Mouse (Mus musculus): Measurements from ENCODE around the gene Kcnh6.
"Not testable (repeated sequence)": the region's sequence is repeated elsewhere in the genome, so short reads cannot be mapped to it uniquely, and the experiment has no call there.

Kcnh6 gene

DNA sequence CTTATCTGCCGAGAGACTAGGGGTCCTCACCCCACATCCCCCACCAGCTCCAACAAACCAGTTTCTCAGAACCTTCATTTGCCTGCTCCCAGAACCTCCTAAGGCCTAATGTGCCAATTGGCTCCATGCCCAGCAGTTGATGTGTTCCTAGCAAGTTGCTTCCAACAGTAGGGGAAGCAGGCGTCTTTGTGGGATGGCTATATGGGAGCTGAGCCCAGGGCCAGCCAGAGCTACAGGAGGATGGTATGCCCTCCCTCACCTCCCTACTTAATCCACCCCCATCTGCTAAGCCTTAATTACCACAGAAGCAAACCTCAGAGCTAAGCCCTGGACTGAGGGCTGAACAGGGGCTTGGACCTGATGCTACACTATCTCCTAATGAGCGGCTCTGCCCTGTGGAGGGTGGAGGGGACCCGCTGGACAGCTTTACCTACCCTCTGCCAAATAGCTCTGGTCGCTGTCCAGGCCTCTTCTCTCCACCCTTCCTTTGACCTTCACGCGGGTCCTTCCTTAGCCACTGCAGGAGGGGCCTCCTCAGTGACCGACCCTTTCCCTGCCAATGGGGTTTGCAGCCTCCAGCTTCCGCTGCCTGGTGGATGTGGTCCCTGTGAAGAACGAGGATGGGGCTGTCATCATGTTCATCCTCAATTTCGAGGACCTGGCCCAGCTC, 5.8 kb downstream of the Kcnh6 start:
- CTCF ChIA-PET, result interaction anchor here (0.5 to 0.7 kb wide), 2 partner anchors 8 to 1976 kb away, joined by 3 to 5 read pairs; no protein-coding TSS in a partner anchor

DNA sequence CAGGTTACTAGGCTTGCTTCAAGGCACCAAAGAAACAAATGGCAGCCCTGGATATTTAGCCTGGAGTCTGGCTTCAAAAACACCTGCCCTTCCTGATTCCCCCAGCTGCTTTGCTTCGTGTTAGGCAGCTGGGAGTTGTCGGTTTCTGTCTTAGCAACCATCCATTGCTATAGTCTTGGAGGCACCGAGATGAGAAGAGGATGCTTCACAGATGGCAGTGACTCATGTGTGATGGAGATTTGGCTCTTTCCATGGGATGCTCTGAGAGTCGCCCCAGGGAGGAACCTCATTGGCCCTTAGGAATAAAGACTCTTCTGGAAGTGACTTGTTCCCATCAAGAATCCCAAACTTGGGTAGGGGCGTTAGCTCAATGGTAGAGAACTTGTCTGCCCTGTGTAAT, 8.5 kb downstream of the Kcnh6 start:
- CTCF ChIA-PET, result interaction anchor here (0.5 kb wide), 1 partner anchor 344 kb away, joined by 3 read pairs; no protein-coding TSS in a partner anchor

DNA sequence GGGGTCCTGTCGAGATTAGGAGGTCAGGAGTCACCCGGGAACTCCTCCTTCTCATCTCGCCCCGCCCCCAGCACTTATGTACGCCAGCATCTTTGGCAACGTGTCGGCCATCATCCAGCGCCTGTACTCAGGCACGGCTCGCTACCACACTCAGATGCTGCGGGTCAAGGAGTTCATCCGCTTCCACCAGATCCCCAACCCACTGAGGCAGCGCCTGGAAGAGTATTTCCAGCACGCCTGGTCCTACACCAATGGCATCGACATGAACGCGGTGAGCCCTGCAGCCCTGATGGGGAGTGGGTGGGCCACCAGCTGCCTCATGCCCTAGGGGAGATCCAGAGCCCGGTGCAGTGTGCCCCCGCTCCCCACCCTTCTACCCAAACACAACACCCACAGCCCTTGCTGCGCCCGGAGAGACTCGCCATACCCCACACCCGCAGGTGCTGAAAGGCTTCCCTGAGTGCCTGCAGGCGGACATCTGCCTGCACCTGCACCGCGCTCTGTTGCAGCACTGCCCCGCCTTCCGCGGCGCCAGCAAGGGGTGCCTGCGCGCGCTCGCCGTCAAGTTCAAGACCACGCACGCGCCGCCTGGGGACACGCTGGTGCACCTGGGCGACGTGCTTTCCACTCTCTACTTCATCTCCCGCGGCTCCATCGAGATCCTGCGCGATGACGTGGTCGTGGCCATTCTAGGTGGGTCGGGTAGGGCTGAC, 12.3 kb downstream of the Kcnh6 start:
- CTCF ChIA-PET, result no interaction called here

DNA sequence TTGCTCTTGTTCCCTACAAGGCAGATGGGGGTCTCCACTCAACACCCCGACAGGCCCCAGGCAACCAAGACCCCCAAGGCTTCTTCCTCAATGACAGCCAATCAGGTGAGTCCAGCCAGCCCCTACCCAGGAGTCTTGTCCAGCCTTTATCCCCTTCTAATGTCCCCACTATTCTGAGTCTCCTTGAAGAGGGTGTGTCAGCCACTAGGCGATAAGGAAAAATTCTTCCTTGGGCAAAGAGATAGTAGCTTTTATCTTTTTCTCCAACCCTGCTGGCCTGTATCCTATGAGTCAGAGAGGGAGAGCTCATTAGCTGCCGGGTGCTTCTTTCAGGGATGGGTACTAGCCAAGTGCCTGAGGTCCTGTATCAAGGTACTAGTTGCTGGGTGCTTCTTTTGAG, 17.9 kb downstream of the Kcnh6 start:
- CTCF ChIA-PET, result no interaction called here

- CTCF ChIA-PET, result interaction anchor here (0.5 to 1.6 kb wide), 3 partner anchors 12 to 22 kb away, joined by 3 to 5 read pairs (median 4); no protein-coding TSS in a partner anchor
These were observed 18.7 kb downstream of the Kcnh6 start for GRCm38 (mm10) chr11:106026465-106027151.

DNA sequence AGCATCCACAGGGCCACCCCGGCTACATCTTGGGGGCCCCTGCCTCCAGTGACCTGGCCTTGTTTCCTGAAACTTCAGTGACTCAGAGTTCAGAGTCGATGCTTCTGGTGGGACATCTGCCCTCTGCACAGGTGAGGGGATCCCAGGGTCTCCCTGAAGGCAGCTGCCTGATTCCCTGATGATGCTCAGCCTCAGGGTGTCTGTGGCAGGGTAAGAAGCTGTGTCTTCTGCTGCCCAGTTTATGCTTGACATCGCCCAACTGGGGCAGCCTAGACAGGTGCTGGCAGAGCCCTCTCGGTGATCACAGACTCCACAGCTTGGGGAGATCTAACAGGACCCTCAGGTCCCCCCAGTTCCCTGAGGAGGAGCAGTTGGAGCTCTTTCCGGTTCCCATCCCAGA, 19.7 kb downstream of the Kcnh6 start:
- CTCF ChIA-PET, result interaction anchor here (1.6 kb wide), 1 partner anchor 11 kb away, joined by 5 read pairs; no protein-coding TSS in a partner anchor

DNA sequence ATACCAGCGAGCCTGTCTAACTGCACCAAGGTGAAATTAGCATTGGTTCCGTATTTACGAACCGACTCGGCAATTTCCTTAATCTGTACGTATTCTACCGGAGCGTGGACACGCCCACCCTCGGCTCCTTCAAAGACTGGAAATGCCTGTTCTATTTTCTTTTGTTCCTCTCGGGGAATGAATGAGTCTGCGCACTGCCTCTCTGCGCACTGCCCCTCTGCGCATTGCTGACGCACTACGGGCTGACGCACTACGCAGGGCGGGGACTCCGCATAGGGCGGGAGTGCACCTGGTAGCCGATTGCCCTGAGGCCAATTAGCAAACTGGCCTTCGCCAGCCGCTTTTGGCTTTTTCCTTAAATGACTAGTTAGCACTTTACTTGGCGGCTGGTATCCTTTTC, 24.1 kb downstream of the Kcnh6 start:
- CTCF ChIA-PET, result not testable (repeated sequence)

DNA sequence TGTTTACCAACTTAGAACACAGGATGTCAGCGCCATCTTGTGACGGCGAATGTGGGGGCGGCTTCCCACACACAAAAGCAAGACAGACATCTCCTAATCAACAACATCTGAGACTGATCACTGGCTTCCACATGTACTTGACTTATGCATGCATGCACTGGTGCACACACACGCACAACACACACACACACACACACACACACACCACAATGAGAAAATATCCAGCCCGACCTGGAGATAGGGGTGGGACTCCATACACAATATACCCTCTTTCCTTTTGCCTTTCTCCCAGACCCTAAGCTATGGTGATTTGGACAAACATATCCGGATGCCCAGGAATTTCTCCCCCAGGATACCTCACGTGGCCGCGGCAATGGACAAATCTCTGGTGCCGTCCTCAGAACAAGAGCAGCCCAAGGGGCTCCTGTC, 25.6 kb downstream of the Kcnh6 start:
- CTCF ChIA-PET, result interaction anchor here (0.7 kb wide), 1 partner anchor 43 kb away, joined by 3 read pairs; no protein-coding TSS in a partner anchor

DNA sequence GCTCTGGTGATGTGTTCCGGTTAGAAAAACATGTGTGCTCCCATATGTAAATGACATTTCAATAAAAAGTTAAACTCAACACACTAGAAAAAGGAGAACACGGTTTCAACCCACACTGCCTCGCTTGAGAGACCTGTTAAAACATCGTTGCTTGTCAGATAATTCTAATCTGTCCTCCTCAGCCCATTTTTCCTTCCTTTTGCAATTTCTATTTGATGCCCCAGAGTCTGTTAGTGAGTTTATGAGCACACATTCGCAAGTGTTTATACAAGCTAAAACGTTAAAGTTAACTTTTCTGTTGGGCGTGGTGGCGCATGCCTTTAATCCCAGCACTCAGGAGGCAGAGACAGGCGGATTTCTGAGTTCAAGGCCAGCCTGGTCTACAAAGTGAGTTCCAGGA, 27.1 kb downstream of the Kcnh6 start:
- CTCF ChIA-PET, result no interaction called here

DNA sequence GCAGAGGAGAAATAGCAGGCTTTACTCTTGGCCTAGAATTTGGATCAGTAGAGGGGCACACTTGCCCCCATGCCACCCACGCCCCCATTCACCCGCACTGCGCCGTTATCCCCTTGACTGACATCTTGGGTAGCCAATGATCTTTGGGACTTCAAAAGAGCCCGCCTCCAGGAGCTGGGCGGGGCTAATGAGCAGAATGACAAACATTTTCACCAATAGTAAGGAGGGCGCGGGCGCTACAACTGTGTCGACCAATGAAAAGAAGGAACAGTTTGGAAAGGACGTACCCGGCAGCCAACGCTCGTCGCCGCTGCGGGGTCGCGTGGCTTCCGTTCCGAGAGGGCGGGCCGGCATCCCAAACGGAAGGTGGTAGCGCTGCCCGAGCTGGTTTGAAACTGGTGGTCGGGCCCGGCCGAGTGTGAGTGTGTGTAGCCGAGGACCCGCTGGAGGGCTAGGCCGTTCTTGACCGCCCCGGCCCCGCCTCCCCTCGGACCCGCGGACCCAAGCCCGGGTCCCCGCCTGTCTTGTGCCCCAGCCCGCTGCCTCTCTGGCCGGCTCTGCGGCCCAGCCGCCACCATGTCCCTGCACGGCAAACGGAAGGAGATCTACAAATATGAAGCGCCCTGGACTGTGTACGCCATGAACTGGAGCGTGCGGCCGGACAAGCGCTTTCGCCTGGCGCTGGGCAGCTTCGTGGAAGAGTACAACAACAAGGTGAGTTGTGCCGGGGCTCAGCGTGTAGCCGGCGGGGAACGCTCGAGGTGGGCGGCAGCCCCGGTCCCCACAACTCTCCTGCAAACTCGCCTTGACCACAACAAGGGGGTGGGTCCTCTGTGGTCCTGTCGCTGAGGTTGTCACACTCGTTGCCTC, 28.9 kb downstream of the Kcnh6 start, which contains the start of gene Dcaf7:
TSS of gene Dcaf7 (plus strand) at position 325 of the 870 bp plus-strand sequence.
- CTCF ChIA-PET, result interaction anchor here (0.5 to 1.2 kb wide), 2 partner anchors 17 to 1917 kb away, joined by 4 read pairs; no protein-coding TSS in a partner anchor

DNA sequence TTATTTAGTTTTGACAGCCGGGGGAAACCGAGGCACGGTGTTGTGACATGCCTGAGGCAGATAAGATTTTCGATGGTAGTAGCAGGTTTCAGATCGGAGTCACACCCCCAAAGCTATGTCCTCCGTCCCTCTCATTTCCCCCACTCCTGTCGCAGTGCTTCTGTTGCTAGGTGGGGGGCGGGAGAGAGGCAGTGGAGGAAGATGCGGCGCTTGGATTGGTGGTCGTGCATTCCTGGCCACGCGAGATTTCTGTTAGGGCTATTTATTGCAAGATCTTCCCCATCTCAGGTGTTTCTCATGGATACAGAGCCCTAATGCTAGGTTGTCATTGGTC, 29.5 kb downstream of the Kcnh6 start:
- CTCF ChIA-PET, result interaction anchor here (1.2 kb wide), 1 partner anchor 16 kb away, joined by 4 read pairs; no protein-coding TSS in a partner anchor

DNA sequence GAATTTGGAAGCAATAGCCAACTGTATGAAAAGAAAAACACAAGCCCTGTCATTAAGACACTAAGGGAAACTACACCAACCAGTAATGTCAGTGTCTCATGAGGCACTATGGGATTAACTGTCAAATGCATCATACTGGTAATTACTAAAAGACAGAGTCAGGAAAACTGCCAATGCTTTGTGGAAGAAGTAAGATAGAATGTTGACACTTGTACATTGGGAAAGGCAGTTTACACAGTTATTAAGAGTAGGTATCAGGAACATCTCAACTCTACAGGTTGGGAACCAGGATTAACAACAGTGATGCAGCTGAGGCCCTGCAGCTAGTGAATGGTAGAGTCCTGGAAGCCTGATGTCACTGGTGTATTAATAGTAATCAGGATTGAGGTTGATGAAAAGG, 36.4 kb downstream of the Kcnh6 start:
- CTCF ChIA-PET, result no interaction called here

DNA sequence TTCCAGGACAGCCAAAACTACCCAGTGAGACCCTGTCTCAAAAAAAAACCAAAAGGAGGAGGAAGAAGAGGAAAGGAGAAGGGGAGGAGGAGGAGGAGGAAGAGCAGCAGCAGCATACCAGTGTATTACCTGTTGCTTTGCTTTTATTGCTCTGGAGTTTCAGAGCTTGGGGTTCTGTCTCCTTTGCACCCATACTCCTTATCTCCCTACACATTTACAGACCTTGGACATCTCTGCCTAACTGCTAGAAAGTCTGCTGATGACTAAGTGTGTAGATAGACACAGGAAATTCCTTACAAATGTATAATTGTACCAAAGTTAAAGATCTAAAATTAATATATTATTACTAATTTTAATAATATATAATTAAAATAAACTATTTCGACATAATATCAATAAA, 37.3 kb downstream of the Kcnh6 start:
- CTCF ChIA-PET, result interaction anchor here (0.6 kb wide), 1 partner anchor 19 kb away, joined by 3 read pairs; no protein-coding TSS in a partner anchor

- CTCF ChIA-PET, result interaction anchor here (0.6 kb wide), 2 partner anchors 19 to 1166 kb away, joined by 3 read pairs; no protein-coding TSS in a partner anchor
These were observed 37.9 kb downstream of the Kcnh6 start for GRCm38 (mm10) chr11:106045780-106046179.

DNA sequence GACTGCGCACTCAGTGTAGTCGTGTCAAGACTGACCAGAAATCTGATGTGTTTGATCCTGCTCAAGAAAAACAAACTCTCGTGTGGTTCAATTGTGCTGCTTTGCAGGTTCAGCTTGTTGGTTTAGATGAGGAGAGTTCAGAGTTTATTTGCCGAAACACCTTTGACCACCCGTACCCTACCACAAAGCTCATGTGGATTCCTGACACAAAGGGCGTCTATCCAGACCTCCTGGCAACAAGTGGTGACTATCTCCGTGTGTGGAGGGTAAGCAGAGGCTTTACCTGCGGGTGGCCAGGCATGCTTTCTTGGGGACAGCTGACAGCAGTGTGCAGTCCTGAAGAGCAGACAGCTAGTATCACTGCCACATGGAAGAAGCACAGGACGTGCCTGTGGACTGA, 38.7 kb downstream of the Kcnh6 start:
- CTCF ChIA-PET, result interaction anchor here (0.6 kb wide), 1 partner anchor 147 kb away, joined by 7 read pairs; no protein-coding TSS in a partner anchor

- CTCF ChIA-PET, result interaction anchor here (1.0 kb wide), 1 partner anchor 17 kb away, joined by 4 read pairs; the partner anchor contains the start of gene Dcaf7
These were observed 46.0 kb downstream of the Kcnh6 start for GRCm38 (mm10) chr11:106053921-106054320.

DNA sequence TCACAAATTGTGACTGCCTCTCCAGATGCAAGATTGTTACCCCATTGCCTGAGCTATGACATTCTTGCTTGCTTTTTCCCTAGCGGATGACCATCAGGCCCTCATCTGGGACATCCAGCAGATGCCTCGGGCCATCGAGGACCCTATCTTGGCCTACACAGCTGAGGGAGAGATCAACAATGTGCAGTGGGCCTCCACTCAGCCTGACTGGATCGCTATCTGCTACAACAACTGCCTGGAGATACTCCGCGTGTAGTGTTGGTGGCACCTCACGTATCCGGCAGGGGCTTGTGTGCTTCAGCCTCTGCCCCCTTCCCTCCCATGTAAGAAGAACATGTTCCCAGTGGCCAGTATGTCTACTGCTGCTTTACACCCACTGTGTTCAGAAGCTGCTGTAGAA, 46.7 kb downstream of the Kcnh6 start:
- CTCF ChIA-PET, result no interaction called here

- CTCF ChIA-PET, result no interaction called here
These were observed 47.4 kb downstream of the Kcnh6 start for GRCm38 (mm10) chr11:106055341-106055740.

DNA sequence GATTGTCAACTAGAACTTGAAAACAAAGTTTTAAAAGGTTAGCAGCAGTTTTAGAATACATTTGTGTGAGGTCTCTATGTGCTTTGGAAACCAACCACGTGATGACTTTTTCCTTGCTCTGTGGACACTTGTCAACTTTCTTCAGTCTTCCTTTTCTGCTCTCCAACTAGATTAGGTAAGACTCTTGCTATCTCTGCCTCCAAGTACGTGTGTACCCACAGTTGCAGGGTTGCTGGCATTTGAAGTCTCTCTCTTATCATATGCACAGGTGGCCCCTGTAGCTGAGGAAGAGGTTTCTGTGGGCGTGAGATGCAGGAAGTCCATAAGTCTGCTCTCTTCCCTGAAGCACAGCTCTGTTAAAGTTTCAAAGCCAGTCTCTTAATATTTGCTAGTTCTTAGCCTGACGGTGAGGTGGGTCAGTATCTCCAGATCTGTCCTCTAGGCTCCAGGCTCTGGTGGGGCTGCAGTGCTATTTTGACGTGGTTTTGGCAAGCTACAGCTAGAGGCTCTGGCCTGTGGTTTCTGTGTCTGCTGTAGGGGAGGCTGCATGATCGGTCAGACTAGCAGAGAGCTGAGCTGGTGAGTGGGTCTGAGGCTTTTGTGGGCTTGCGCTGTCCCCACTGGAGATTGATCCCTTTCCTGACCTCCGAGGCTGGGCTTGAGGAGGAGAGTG, 49.0 kb downstream of the Kcnh6 start:
- CTCF ChIA-PET, result no interaction called here

DNA sequence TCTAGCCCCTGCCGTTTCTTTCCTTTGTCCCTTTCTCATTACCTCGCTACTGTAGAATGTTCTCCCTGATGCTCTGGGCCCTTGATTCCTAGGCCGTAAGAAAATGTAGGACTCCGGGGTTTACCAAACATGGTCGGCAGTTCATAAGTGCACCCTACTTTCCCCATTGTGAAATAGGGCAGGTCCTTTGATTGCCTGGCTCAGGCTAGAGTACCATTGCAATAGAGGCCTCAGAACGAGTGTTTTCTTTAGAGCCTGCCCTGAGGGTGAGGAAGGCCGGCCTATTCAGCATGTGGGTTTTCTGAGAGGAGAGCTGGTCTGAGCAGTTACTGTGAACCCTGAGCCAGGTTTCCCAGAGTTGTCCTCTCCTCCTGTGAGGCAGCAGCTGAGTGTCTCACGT, 50.1 kb downstream of the Kcnh6 start:
- CTCF ChIA-PET, result no interaction called here

DNA sequence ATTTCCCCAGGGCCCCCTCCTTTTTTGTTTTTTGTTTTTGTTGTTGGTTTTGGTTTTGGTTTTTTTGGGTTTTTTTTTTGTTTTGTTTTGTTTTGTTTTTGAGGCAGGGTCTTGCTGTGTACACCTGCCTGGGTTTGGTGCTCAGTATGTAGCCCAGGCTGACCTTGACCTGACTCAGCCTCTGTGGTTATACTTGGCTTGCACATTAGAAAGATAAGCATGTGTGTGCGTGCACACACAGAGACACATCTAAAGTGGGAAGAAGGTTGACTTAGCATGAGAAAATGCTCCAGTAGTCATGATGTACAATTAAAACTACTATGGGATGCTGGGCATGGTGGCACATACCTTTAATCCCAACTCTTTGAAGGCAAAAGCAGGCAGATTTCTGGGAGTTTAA, 52.6 kb downstream of the Kcnh6 start:
- CTCF ChIA-PET, result no interaction called here

Measured in spleen, embryonic (tissue).